Mouse (Mus musculus) liver, embryonic 14.5 days (tissue): ENCODE data around the gene Cd300ld4.

ENCODE experiments used
- CTCF ChIP-seq: IDR thresholded peaks from 2 replicates; pipeline ENCODE4 v1.5.1; 2016; ENCODE audit warnings: antibody characterized with exemption, low read depth, control low read depth
- EP300 ChIP-seq: IDR thresholded peaks from 2 replicates; pipeline ENCODE4 v1.6.1; 2016; ENCODE audit warnings: antibody characterized with exemption, low read depth

GRCm38 (mm10) chr11:115048259-115048658 is 21.4 kb upstream of the Cd300ld4 start, which contains the start of gene Cd300ld3:
- TF ChIP-seq CTCF (no peak), EP300 (no peak)
